Mouse (Mus musculus) CH12.LX (cell line): ENCODE measurements at regions not wholly inside any gene's neighbourhood (a gene's known extent, or its start where the extent isn't known, plus 50 kb on each side); places are given as distances from the start of the nearest gene placed in this dataset.

Experiments
- DNase-seq: peaks from one replicate; pipeline ENCODE4 v3.0.0-alpha.2; 2013; ENCODE audit errors: extremely low read depth
- H3K27ac ChIP-seq: 2 replicates; pipeline ENCODE4 v1.5.1; 2012; ENCODE audit warnings: low read depth, mild to moderate bottlenecking, control low read depth, moderate library complexity; ENCODE audit not compliant: insufficient read depth
- H3K27me3 ChIP-seq: replicated peaks from 2 replicates; pipeline ENCODE3; 2012; ENCODE audit warnings: inconsistent platforms
- H3K36me3 ChIP-seq, 2 experiments: replicated peaks in 1 of 2; 2 replicates each; pipeline versions ENCODE3 to v1.6.1; 2012; ENCODE audit warnings: inconsistent platforms in 1 of 2, low read length in 1 of 2, mild to moderate bottlenecking in 1 of 2, mixed read lengths in 1 of 2, moderate library complexity in 1 of 2; ENCODE audit not compliant: control insufficient read depth in 1 of 2, insufficient read depth in 1 of 2
- H3K4me1 ChIP-seq, 2 experiments: 2 replicates each; pipeline ENCODE4 v1.6.1; 2012; ENCODE audit warnings: inconsistent platforms in 1 of 2, moderate library complexity in 1 of 2; ENCODE audit not compliant: insufficient read depth in 2 of 2, control insufficient read depth in 1 of 2
- H3K4me2 ChIP-seq: 2 replicates; pipeline ENCODE4 v1.6.1; 2012; ENCODE audit warnings: low read depth, mild to moderate bottlenecking, control low read depth; ENCODE audit not compliant: poor library complexity, insufficient read depth, severe bottlenecking
- H3K4me3 ChIP-seq, 3 experiments: fragments of 150-350 bp in 1 of 3; sonication (generic) in 1 of 3; replicated peaks in 1 of 3; 2 replicates each; pipeline versions ENCODE3 to v1.5.1; 2011 to 2012; ENCODE audit warnings: low read depth in 2 of 3, low read length in 2 of 3, mild to moderate bottlenecking in 2 of 3, moderate library complexity in 2 of 3, control low read depth in 1 of 3, improper control_type of control experiment in 1 of 3, inconsistent platforms in 1 of 3, mixed read lengths in 1 of 3; ENCODE audit not compliant: poor library complexity in 1 of 3
- H3K79me2 ChIP-seq: replicated peaks from 2 replicates; pipeline ENCODE4 v1.6.1; 2012; ENCODE audit warnings: mild to moderate bottlenecking, moderate library complexity; ENCODE audit not compliant: control insufficient read depth, poor library complexity, insufficient read depth, severe bottlenecking; ENCODE audit errors: extremely low read depth
- H3K9ac ChIP-seq: 2 replicates; pipeline ENCODE4 v1.6.1; 2012; ENCODE audit warnings: low read depth, mild to moderate bottlenecking, control low read depth, moderate library complexity; ENCODE audit not compliant: insufficient read depth
- H3K9me3 ChIP-seq: replicated peaks from 2 replicates; pipeline ENCODE3; 2012; ENCODE audit warnings: low read length, inconsistent platforms, mixed read lengths
- CHD1 ChIP-seq: IDR thresholded peaks from 2 replicates; pipeline ENCODE4 v1.6.1; 2012; ENCODE audit warnings: low read depth, low read length, improper control_type of control experiment, inconsistent platforms
- EP300 ChIP-seq: IDR thresholded peaks from 2 replicates; pipeline ENCODE4 v1.6.1; 2011; ENCODE audit warnings: low read length, improper control_type of control experiment
- ETS1 ChIP-seq: conservative IDR thresholded peaks from 2 replicates; pipeline ENCODE4 v1.6.1; 2012; ENCODE audit warnings: low read depth, mild to moderate bottlenecking, inconsistent platforms, low read length, improper control_type of control experiment, moderate library complexity
- KAT2A ChIP-seq: IDR thresholded peaks from 2 replicates; pipeline ENCODE4 v1.6.1; 2012; ENCODE audit warnings: low read length, improper control_type of control experiment, inconsistent platforms; ENCODE audit not compliant: insufficient replicate concordance
- MAX ChIP-seq: IDR thresholded peaks from 2 replicates; pipeline ENCODE4 v1.6.1; 2011; ENCODE audit warnings: low read length, improper control_type of control experiment
- MAZ ChIP-seq: IDR thresholded peaks from 2 replicates; pipeline ENCODE4 v1.6.1; 2012; ENCODE audit warnings: low read depth, mild to moderate bottlenecking, inconsistent platforms, low read length, improper control_type of control experiment, moderate library complexity
- MEF2A ChIP-seq: IDR thresholded peaks from 2 replicates; pipeline ENCODE4 v1.6.1; 2014; ENCODE audit warnings: low read depth, mild to moderate bottlenecking, inconsistent platforms, low read length, improper control_type of control experiment, borderline replicate concordance
- MXI1 ChIP-seq: IDR thresholded peaks from 2 replicates; pipeline ENCODE4 v1.6.1; 2011; ENCODE audit warnings: mild to moderate bottlenecking, low read depth, low read length, improper control_type of control experiment
- MYC ChIP-seq: IDR thresholded peaks from 2 replicates; pipeline ENCODE4 v1.6.1; 2011; ENCODE audit warnings: low read depth, mild to moderate bottlenecking, improper control_type of control experiment, low read length
- NELFE ChIP-seq: IDR thresholded peaks from 2 replicates; pipeline ENCODE4 v1.6.1; 2011; ENCODE audit warnings: low read depth, low read length, improper control_type of control experiment
- RCOR1 ChIP-seq: conservative IDR thresholded peaks from 2 replicates; pipeline ENCODE4 v1.6.1; 2012; ENCODE audit warnings: low read depth, mild to moderate bottlenecking, inconsistent platforms, low read length, improper control_type of control experiment
- SIN3A ChIP-seq: IDR thresholded peaks from 2 replicates; pipeline ENCODE4 v1.6.1; 2012; ENCODE audit warnings: low read length, improper control_type of control experiment, inconsistent platforms
- SMC3 ChIP-seq: IDR thresholded peaks from 2 replicates; pipeline ENCODE4 v1.6.1; 2011; ENCODE audit warnings: low read depth, low read length, improper control_type of control experiment
- TBP ChIP-seq: conservative IDR thresholded peaks from 2 replicates; pipeline ENCODE4 v1.6.1; 2011; ENCODE audit warnings: low read depth, low read length, improper control_type of control experiment
- UBTF ChIP-seq: IDR thresholded peaks from 2 replicates; pipeline ENCODE4 v1.6.1; 2012; ENCODE audit warnings: low read depth, mild to moderate bottlenecking, inconsistent platforms, low read length, improper control_type of control experiment, moderate library complexity
- USF2 ChIP-seq: conservative IDR thresholded peaks from 2 replicates; pipeline ENCODE4 v1.6.1; 2011; ENCODE audit warnings: low read depth, low read length, improper control_type of control experiment
- ZC3H11A ChIP-seq: IDR thresholded peaks from 2 replicates; pipeline ENCODE4 v1.6.1; 2012; ENCODE audit warnings: low read depth, mild to moderate bottlenecking, inconsistent platforms, low read length, improper control_type of control experiment
- ZMIZ1 ChIP-seq: IDR thresholded peaks from 2 replicates; pipeline ENCODE4 v1.6.1; 2012; ENCODE audit warnings: low read depth, mild to moderate bottlenecking, inconsistent platforms, low read length, improper control_type of control experiment
- ZNF384 ChIP-seq: IDR thresholded peaks from 2 replicates; pipeline ENCODE4 v1.6.1; 2012; ENCODE audit warnings: low read depth, low read length, improper control_type of control experiment, inconsistent platforms
- dilution Hi-C: fragments of 300-500 bp; cut with MboI; formaldehyde crosslinking; loops from 2 replicates; pipeline ENCODE4 v1.14.3; 2020; ENCODE audit warnings: low sequenced_read_pairs; ENCODE audit not compliant: extremely low pct_unique_long_range_greater_than_20kb, extremely low pct_ligation_motif_present
- in situ Hi-C: fragments of 300-500 bp; cut with MboI; formaldehyde crosslinking; loops from 3 replicates; pipeline ENCODE4 v1.14.3; 2019; ENCODE audit warnings: low sequenced_read_pairs, low pct_ligation_motif_present, low pct_unique_long_range_greater_than_20kb, mixed read lengths

DNA sequence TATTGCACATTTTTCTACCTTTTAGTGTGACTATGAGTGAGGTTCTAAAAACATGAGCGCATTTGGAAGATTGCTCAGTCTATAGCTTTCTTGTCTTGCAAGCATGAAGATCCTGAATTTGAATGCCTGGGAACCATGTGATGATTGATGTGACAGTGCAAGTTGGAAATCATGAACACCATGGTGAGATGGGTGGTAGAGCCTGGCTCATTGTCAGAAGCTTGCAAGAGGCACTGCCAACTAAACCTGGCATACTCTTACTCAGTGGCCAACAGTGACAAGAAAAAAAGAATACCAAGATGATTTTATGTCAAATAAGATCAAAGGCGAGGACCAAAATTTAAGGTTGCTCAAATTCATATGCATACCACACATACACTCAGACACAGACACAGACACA lies 188.1 kb upstream of the Tmprss15 start:
- Histone ChIP-seq H3K9ac (no peak overlapping the region), H3K9me3 (peaks cover 21% of the 10 kb centered on the region), H3K4me1 (no peaks in the 10 kb centered on the region), H3K27ac (no peak overlapping the region), H3K27me3 (no peaks in the 10 kb centered on the region), H3K4me3 (no peak overlapping the region), H3K79me2 (no peaks in the 10 kb centered on the region), H3K36me3 (no peaks in the 10 kb centered on the region), H3K4me2 (no peak overlapping the region)
- DNase-seq = no peak
- in situ Hi-C loops (no loop called here), dilution Hi-C loops (no loop called here)
- TF ChIP-seq NELFE = no peak

DNA sequence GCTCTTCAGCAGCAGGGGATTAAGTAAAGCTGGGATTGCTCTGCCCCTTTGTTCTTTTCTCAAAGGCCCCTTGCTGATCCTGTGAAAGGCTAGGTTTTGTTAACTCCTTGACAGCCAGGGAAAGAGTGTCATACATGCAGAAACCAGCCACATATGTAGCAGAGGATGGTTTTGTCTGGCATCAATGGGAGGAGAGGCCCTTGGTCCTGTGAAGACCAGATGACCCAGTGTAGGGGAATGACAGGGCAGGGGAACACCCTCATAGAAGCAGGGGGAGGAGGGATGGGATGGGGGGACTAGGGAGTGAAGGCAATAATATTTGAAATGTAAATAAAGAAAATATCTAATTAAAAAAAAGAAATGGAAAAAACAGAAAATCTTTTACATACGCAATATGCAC lies 165.6 kb upstream of the Tmprss15 start:
- in situ Hi-C loops (no loop called here), dilution Hi-C loops (no loop called here)
- no peak for TF ChIP-seq MAZ
- TF ChIP-seq ZC3H11A = no peak
- no peak for TF ChIP-seq UBTF
- no peak for TF ChIP-seq CHD1
- no peak for TF ChIP-seq MYC
- no peak for TF ChIP-seq ZNF384
- no peak for TF ChIP-seq MAX
- no peak for TF ChIP-seq EP300
- TF ChIP-seq TBP = no peak
- TF ChIP-seq USF2 = no peak
- no peak for TF ChIP-seq ZMIZ1
- TF ChIP-seq SIN3A = no peak
- TF ChIP-seq KAT2A = no peak
- no peak for TF ChIP-seq ETS1
- TF ChIP-seq MEF2A = no peak
- no peak for TF ChIP-seq MXI1
- no peak for TF ChIP-seq SMC3
- TF ChIP-seq RCOR1 = no peak
- TF ChIP-seq NELFE = no peak
- Histone ChIP-seq H3K4me2 (no peak overlapping the region), H3K79me2 (no peaks in the 10 kb centered on the region), H3K9me3 (peaks cover 36% of the 10 kb centered on the region), H3K9ac (no peak overlapping the region), H3K4me1 (no peaks in the 10 kb centered on the region), H3K27ac (no peak overlapping the region), H3K4me3 (no peak overlapping the region), H3K36me3 (no peaks in the 10 kb centered on the region), H3K27me3 (no peaks in the 10 kb centered on the region)
- DNase-seq = no peak
